Mouse (Mus musculus) spleen, adult 2 months (tissue): ENCODE data around the gene Selenon.

Source experiments
- CTCF ChIP-seq: fragments of 200-500 bp; IDR thresholded peaks from 2 replicates; pipeline ENCODE4 v1.5.1; 2011; ENCODE audit warnings: mild to moderate bottlenecking, inconsistent platforms; ENCODE audit not compliant: insufficient read depth, insufficient read length, insufficient replicate concordance; ENCODE audit errors: extremely low read depth
- POLR2A ChIP-seq: fragments of 200-500 bp; IDR thresholded peaks from 2 replicates; pipeline ENCODE4 v1.6.1; 2011; ENCODE audit warnings: low read depth, low read length, inconsistent platforms

DNA sequence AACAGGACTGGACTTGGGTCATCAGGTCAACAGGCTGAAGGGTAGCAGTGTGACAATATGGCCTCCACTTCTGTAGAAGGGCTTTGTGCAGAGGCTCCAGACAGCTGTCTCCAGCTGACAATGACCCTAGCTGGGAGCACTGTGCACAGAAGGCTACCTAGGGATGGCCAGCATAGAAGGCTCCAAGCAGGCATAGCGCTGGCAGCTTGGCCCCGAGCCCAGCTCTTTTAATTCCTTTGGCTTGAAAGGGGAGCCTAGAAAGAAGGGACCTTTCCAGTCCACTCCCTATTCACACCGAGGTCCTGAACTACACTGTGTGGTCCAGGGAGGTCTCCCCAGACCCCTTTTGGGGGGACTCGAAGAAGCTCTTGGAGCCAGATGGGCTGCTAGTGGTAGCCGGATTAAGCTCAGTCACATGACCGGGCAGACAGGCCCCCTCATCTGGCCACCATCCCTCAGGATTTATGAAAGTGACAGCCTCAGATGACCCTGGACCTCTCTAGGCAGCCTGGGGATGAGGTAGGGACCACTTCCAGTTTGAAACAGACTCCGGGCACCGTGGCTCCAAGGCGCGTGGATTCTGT lies 12.9 kb downstream of the Selenon start:
- TF ChIP-seq POLR2A (no peak), CTCF (no peak)
